Mouse (Mus musculus): Measurements from ENCODE around the gene Kdf1. TPM values are rescaled to one million over a fixed set of nuclear protein-coding genes. Genes with fewer than 3 reads are reported as not detected.

Kdf1 gene
- polyA plus RNA-seq, 1 experiment from 2014 or later = 29.6 TPM

DNA sequence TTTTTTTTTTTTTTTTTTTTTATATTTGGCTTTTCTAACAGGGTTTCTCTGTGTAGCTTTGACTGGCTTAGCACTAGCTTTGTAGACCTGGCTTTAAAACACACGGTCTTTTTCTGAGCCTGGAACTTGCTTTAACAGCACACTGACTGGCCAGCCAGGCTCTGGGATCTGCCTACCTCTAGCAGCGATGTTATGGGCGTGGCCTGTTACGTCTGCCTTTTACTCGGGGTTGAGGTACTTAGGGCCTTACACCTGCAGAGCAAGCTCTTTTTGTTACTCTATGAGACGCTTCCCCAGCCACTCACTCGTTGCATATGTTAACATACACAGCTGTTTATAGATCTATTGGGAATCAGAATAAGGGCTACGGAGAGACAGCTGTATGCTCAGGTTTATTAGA lies 48.5 kb downstream of the Kdf1 start:
- Histone ChIP-seq H3K36me3 (ENCODE audit: insufficient read depth, low read length) (no peaks in the 10 kb centered on the region), H3K9me3 (ENCODE audit: low read length) (peaks cover 3% of the 10 kb centered on the region; the same call in 1 of the 2 replicates), H3K4me3 (ENCODE audit: low read length) (no peak overlapping the region), H3K27me3 (ENCODE audit: insufficient read depth, low read length) (no peaks in the 10 kb centered on the region), H3K27ac (ENCODE audit: low read length) (no peak overlapping the region), H3K4me2 (replicated peaks; ENCODE audit: low read depth, low read length) (no peak overlapping the region), H3K9ac (replicated peaks; ENCODE audit: low read length) (no peak overlapping the region), H3K4me1 (ENCODE audit: insufficient read depth, low read length) (peaks cover 5% of the 10 kb centered on the region; the same call in 1 of the 2 replicates)
- WGBS = 21% methylated on average over 8 of the region's 8 CpGs
- no peak for ATAC-seq (ENCODE audit: low FRiP score, low TSS enrichment)

DNA sequence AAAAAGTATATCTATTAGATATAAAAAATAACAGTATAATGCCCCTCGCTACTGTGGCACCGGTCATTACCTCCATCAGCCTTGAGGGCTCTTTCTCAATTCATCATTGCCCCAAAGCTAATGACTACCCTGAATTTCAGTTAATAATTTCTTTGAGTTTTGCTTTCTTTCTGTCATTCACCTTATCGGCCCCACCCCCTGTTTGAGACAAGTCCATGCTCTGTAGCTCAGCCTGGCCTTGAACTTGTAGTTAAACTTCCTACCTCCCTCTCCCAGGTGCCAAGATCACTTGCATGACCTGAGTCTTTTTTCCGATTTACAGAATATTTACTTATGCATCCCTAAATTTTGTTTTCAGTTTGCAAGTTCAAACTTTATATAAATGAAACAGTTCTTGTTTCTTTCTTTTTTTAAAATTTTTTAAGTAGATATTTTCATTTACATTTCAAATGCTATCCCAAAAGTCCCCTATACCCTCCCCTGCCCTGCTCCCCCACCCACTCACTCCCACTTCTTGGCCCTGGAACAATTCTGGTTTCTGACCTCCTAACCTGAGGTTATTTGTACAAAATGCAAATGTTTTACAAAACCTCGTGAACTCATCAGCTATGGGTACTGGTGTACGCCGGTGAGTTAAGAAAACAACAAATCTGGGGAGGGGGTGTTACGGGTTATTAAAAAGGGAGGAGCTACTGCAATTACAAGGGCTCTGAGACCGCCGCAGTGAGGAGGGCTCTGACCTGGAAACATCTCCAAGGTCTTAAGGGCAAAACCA lies 50.7 kb downstream of the Kdf1 start:
- WGBS = 53% methylated on average over 10 of the region's 10 CpGs
- no peak overlapping the region for H3K4me3 ChIP-seq (ENCODE audit: low read length)
- H3K9ac ChIP-seq (replicated peaks; ENCODE audit: low read length) = 0 out of 2 replicates have a peak overlapping the region, but pooled peaks have one; percentile 41
- no peak overlapping the region for H3K27ac ChIP-seq (ENCODE audit: low read length)
- H3K9me3 ChIP-seq (ENCODE audit: low read length) = peaks cover 1% of the 10 kb centered on the region; the same call in 1 of the 2 replicates
- no peak for ATAC-seq (ENCODE audit: low FRiP score, low TSS enrichment)
- no peaks in the 10 kb centered on the region for H3K27me3 ChIP-seq (ENCODE audit: insufficient read depth, low read length)
- peak overlapping the region; percentile 41 for H3K4me2 ChIP-seq (replicated peaks; ENCODE audit: low read depth, low read length)
- peaks cover 5% of the 10 kb centered on the region; the same call in 1 of the 2 replicates for H3K4me1 ChIP-seq (ENCODE audit: insufficient read depth, low read length)
- no peaks in the 10 kb centered on the region for H3K36me3 ChIP-seq (ENCODE audit: insufficient read depth, low read length)

DNA sequence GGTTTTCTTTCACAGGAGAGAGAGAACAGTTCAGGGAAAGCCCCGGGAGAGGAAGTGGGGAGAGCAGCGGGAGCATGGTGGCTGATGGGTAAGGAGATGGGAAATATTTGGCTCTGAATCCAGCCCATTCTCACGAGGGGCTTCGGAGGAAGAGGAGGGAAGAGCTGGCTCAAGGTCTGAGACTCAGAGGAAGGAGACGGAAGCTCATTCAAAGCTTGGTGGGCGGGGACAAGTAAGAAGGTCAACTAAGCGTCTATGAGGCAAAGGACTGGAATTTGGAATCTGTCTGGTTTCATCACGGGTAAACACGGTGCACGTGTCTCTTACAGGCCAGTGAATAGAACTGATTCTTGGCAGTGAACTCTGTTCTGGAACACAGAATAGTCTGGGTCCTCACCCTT lies 51.3 kb downstream of the Kdf1 start:
- WGBS = 34% methylated on average over 10 of the region's 10 CpGs
- Histone ChIP-seq H3K27me3 (ENCODE audit: insufficient read depth, low read length) (no peaks in the 10 kb centered on the region), H3K4me2 (replicated peaks; ENCODE audit: low read depth, low read length) (peak overlapping the region; percentile 41), H3K27ac (ENCODE audit: low read length) (no peak overlapping the region), H3K4me3 (ENCODE audit: low read length) (no peak overlapping the region), H3K9me3 (ENCODE audit: low read length) (no peaks in the 10 kb centered on the region), H3K36me3 (ENCODE audit: insufficient read depth, low read length) (no peaks in the 10 kb centered on the region), H3K4me1 (ENCODE audit: insufficient read depth, low read length) (peaks cover 5% of the 10 kb centered on the region), H3K9ac (replicated peaks; ENCODE audit: low read length) (0 out of 2 replicates have a peak overlapping the region, but pooled peaks have one; percentile 41)
- no peak for ATAC-seq (ENCODE audit: low FRiP score, low TSS enrichment)

DNA sequence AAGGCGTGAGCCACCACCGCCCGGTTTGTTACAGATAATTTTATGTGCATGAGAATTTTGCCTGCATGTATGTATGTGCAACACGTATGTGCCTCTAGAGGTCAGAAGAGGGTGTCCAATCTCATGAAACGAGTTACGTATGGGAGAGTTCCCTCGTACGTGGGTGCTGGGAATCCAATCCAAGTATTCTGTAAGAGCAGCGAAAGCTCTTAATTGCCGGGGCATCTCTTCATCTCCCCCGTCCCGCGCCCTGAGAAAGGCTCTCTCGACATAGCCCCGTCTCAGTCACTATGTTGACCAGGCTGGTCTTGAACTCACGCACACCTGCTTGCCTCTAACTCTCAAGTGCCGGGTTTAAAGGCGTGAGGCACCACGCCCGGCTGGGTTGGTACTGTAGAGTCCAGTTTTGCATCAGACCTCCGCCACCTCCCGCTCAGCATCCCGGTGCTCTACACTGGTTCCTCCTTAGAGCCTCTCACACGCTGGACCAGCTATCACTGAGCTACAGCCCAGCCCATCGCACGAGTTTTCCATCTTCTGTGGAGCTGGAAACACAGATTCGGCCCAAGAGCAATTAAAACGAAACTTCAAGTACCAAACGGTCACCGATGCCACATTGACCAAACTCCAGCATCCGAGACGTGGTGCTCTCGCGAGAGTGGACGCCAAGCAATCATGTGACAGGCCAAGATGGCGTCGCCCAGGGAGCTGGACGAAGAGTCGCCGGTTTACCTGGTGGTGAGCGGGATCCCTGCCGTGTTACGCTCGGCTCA lies 55.5 kb downstream of the Kdf1 start, which contains the start of gene Gpatch3:
Gpatch3 (plus strand) TSS at position 676 of the 773 bp plus-strand sequence.
- H3K9ac ChIP-seq (replicated peaks; ENCODE audit: low read length) = peak within 1 kb of the TSS; percentile 92
- 6% methylated on average over 44 of the region's 44 CpGs for WGBS
- peaks cover 14% of the 10 kb centered on the region; the same call in 1 of the 2 replicates for H3K36me3 ChIP-seq (ENCODE audit: insufficient read depth, low read length)
- peak within 1 kb of the TSS; percentile 90 for H3K27ac ChIP-seq (ENCODE audit: low read length)
- H3K4me3 ChIP-seq (ENCODE audit: low read length) = peak within 1 kb of the TSS; percentile 95
- H3K9me3 ChIP-seq (ENCODE audit: low read length) = no peaks in the 10 kb centered on the region
- peak; percentile 87 for ATAC-seq (ENCODE audit: low FRiP score, low TSS enrichment)
- no peaks in the 10 kb centered on the region for H3K27me3 ChIP-seq (ENCODE audit: insufficient read depth, low read length)
- peaks cover 11% of the 10 kb centered on the region for H3K4me1 ChIP-seq (ENCODE audit: insufficient read depth, low read length)
- peak within 1 kb of the TSS; percentile 85 for H3K4me2 ChIP-seq (replicated peaks; ENCODE audit: low read depth, low read length)

DNA sequence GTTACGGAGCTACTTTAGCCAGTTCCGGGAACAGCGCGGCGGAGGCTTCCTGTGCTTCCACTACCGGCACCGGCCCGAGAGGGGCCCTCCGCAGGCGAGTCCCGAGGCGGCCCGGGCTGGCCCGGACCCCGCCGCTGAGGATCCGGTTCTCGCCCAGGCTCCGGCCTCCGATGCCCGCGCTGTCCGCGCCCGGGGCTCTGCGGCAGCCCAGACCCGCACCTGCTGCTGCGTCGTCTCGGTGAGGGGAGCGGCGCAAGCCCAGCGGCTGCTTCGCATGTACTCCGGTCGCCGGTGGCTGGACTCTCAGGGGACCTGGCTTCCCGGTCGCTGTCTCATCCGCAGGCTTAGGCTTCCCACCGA lies 56.1 kb downstream of the Kdf1 start:
- peak overlapping the region; percentile 92 for H3K9ac ChIP-seq (replicated peaks; ENCODE audit: low read length)
- WGBS = under 1% methylated on average over 41 of the region's 41 CpGs
- peak overlapping the region; percentile 95 for H3K4me3 ChIP-seq (ENCODE audit: low read length)
- H3K27me3 ChIP-seq (ENCODE audit: insufficient read depth, low read length) = no peaks in the 10 kb centered on the region
- no peak for ATAC-seq (ENCODE audit: low FRiP score, low TSS enrichment)
- peaks cover 20% of the 10 kb centered on the region; the same call in 1 of the 2 replicates for H3K36me3 ChIP-seq (ENCODE audit: insufficient read depth, low read length)
- no peaks in the 10 kb centered on the region for H3K9me3 ChIP-seq (ENCODE audit: low read length)
- H3K4me2 ChIP-seq (replicated peaks; ENCODE audit: low read depth, low read length) = peak overlapping the region; percentile 85
- H3K27ac ChIP-seq (ENCODE audit: low read length) = peak overlapping the region; percentile 90; the same call in 1 of the 2 replicates
- H3K4me1 ChIP-seq (ENCODE audit: insufficient read depth, low read length) = peaks cover 8% of the 10 kb centered on the region

DNA sequence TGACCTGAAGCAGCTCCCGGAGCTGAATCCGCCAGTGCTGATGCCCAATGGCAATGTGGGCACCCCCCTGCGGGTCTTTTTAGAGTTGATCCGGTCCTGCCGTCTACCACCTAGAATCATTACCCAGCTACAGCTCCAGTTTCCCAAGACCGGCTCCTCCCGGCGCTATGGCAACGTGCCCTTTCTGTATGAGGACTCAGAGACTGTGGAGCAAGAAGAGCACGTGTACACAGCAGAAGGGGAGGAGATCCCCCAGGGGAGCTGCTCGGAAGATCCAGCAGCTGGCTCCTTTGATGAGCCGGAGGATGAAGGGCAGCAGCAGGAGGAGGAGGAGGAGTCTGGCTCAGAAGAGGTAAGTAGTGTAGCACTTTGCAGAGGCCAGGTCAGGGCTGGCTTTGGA lies 59.2 kb downstream of the Kdf1 start:
- no peak for ATAC-seq (ENCODE audit: low FRiP score, low TSS enrichment)
- Histone ChIP-seq H3K4me1 (ENCODE audit: insufficient read depth, low read length) (peaks cover 6% of the 10 kb centered on the region), H3K9me3 (ENCODE audit: low read length) (no peaks in the 10 kb centered on the region), H3K27me3 (ENCODE audit: insufficient read depth, low read length) (no peaks in the 10 kb centered on the region), H3K27ac (ENCODE audit: low read length) (no peak overlapping the region), H3K9ac (replicated peaks; ENCODE audit: low read length) (no peak overlapping the region), H3K36me3 (ENCODE audit: insufficient read depth, low read length) (peaks cover 38% of the 10 kb centered on the region), H3K4me2 (replicated peaks; ENCODE audit: low read depth, low read length) (no peak overlapping the region), H3K4me3 (ENCODE audit: low read length) (no peak overlapping the region)
- WGBS = 74% methylated on average over 12 of the region's 12 CpGs

Small RNA genes lying within 50 kb of the gene (microRNA-seq; reads per million reads assigned to microRNA genes)
- not detected for gene Gm23158

Other genes with a start within 250 kb of the Kdf1 start
- 90.4 and 97.7 TPM in 2 replicates for gene Tmem222, start 241.2 kb upstream of the Kdf1 start, polyA plus RNA-seq (2015; fragmentation: Nextera tagmentation; extraction: Ambion mirVana)
- 12.9 and 14.4 TPM in 2 replicates for gene Wdtc1, start 165.5 kb upstream of the Kdf1 start, polyA plus RNA-seq (2015; fragmentation: Nextera tagmentation; extraction: Ambion mirVana)
- 9.5 and 10.7 TPM in 2 replicates for gene Slc9a1, start 149.3 kb upstream of the Kdf1 start, polyA plus RNA-seq (2015; fragmentation: Nextera tagmentation; extraction: Ambion mirVana)
- 1.6 TPM in 2 replicates for gene Tent5b, start 38.8 kb upstream of the Kdf1 start, polyA plus RNA-seq (2015; fragmentation: Nextera tagmentation; extraction: Ambion mirVana)
- 0.41 and 0.75 TPM in 2 replicates for gene Trnp1, start 20.4 kb upstream of the Kdf1 start, polyA plus RNA-seq (2015; fragmentation: Nextera tagmentation; extraction: Ambion mirVana)
- 293 and 321 TPM in 2 replicates for gene Nudc, start 27.0 kb downstream of the Kdf1 start, polyA plus RNA-seq (2015; fragmentation: Nextera tagmentation; extraction: Ambion mirVana)
- gene Nr0b2, start 34.4 kb downstream of the Kdf1 start, polyA plus RNA-seq (2015; fragmentation: Nextera tagmentation; extraction: Ambion mirVana) = 0.57 and 0.97 TPM in 2 replicates
- gene Gpatch3, start 55.8 kb downstream of the Kdf1 start, polyA plus RNA-seq (2015; fragmentation: Nextera tagmentation; extraction: Ambion mirVana) = 7.5 and 8.3 TPM in 2 replicates
- gene Gpn2, start 65.4 kb downstream of the Kdf1 start, polyA plus RNA-seq (2015; fragmentation: Nextera tagmentation; extraction: Ambion mirVana) = 20.9 and 21.0 TPM in 2 replicates
- gene Sfn, start 83.2 kb downstream of the Kdf1 start, polyA plus RNA-seq (2015; fragmentation: Nextera tagmentation; extraction: Ambion mirVana) = 20.7 and 21.4 TPM in 2 replicates
- 2.4 and 4.4 TPM in 2 replicates for gene Zdhhc18, start 131.2 kb downstream of the Kdf1 start, polyA plus RNA-seq (2015; fragmentation: Nextera tagmentation; extraction: Ambion mirVana)
- gene Pigv, start 153.7 kb downstream of the Kdf1 start, polyA plus RNA-seq (2015; fragmentation: Nextera tagmentation; extraction: Ambion mirVana) = 19.2 and 22.7 TPM in 2 replicates
- gene Arid1a, start 237.8 kb downstream of the Kdf1 start, polyA plus RNA-seq (2015; fragmentation: Nextera tagmentation; extraction: Ambion mirVana) = 30.5 and 35.0 TPM in 2 replicates

Data from kidney, embryonic 16.5 days (tissue).